In the genomic region with DNA sequence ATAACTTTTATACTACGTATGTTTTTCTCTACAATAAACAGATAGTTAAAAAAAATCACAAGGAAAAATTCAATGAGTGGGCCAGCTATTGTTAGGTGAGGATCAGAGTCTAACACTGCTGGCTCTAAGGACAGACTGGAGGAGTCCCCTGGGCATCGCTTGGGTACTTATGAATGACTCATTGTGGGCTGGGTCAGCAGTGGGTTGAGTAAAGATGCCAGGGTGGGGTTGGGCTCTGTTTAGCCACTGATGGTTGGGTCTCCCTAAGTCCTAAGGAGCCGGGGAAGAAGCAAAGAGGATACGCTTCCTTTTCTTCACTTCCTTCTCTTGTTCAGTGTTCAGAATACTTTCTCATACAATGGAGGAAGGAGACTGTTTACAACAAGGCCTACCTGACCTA, we compare ENCODE assay signal across 22 mouse cellular contexts.
"Had no signal": no experiment of that assay in that cellular context is flagged by ENCODE, and none has a peak within 500 bp of the region (broad histone marks: within the 10 kb centered on the region; RNA-seq: fewer than 3 reads in every experiment).

No protein-coding gene starts in this region.

- H3K4me1 ChIP-seq: kidney, embryonic 15.5 days; limb, embryonic 12.5 days; limb, embryonic 15.5 days; lung, embryonic 15.5 days; midbrain, embryonic 10.5 days; midbrain, embryonic 13.5 days had no signal

- H3K36me3 ChIP-seq: kidney, embryonic 15.5 days; limb, embryonic 12.5 days; limb, embryonic 15.5 days; lung, embryonic 15.5 days; midbrain, embryonic 10.5 days; midbrain, embryonic 13.5 days had no signal

- H3K9me3 ChIP-seq: kidney, embryonic 15.5 days; limb, embryonic 12.5 days; limb, embryonic 15.5 days; lung, embryonic 15.5 days; megakaryocyte, embryonic 14.5 days; midbrain, embryonic 10.5 days; midbrain, embryonic 13.5 days had no signal

- H3K4me3 ChIP-seq: kidney, embryonic 15.5 days; left cerebral cortex, adult 2 months; limb, embryonic 12.5 days; limb, embryonic 15.5 days; lung, embryonic 15.5 days; megakaryocyte, embryonic 14.5 days; midbrain, embryonic 10.5 days; midbrain, embryonic 13.5 days had no signal

- ATAC-seq: liver, postnatal 0 days; midbrain, embryonic 13.5 days; midbrain, embryonic 16.5 days had no signal

- DNase-seq: kidney, adult 8-10 months; kidney, postnatal 10 days; kidney, postnatal 36 days; layer of hippocampus, postnatal 36 days; left cerebral cortex, postnatal 4 days; liver, postnatal 0 days; lung, postnatal 14 days; lung, postnatal 4 days; thymus, adult 2 months; thymus, postnatal 14 days; thymus, postnatal 4 days had no signal

- H3K4me2 ChIP-seq: kidney, embryonic 15.5 days; limb, embryonic 12.5 days; limb, embryonic 15.5 days; liver, embryonic 11.5 days; lung, embryonic 15.5 days; midbrain, embryonic 13.5 days had no signal

- H3K9ac ChIP-seq: kidney, embryonic 15.5 days; limb, embryonic 12.5 days; limb, embryonic 15.5 days; liver, embryonic 14.5 days; liver, postnatal 0 days; lung, embryonic 15.5 days; midbrain, embryonic 13.5 days had no signal

- H3K27me3 ChIP-seq: kidney, embryonic 15.5 days; limb, embryonic 12.5 days; limb, embryonic 15.5 days; lung, embryonic 15.5 days; midbrain, embryonic 13.5 days had no signal

- H3K27ac ChIP-seq: kidney, embryonic 15.5 days; left cerebral cortex, adult 2 months; limb, embryonic 12.5 days; limb, embryonic 15.5 days; liver, embryonic 14.5 days; lung, embryonic 15.5 days; midbrain, embryonic 10.5 days; midbrain, embryonic 13.5 days had no signal
